Mouse (Mus musculus) ES-Bruce4 (cell line): ENCODE measurements around the gene Acad10.

Source experiments
- CTCF ChIP-seq: IDR thresholded peaks from one replicate; pipeline ENCODE4 v1.8.1; 2011; ENCODE audit warnings: low read depth, low read length
- EP300 ChIP-seq: IDR thresholded peaks from 2 replicates; pipeline ENCODE4 v1.6.1; 2011; ENCODE audit warnings: low read depth, low read length; ENCODE audit not compliant: insufficient read depth
- POLR2A ChIP-seq: IDR thresholded peaks from one replicate; pipeline ENCODE4 v1.8.1; 2011; ENCODE audit warnings: low read length; ENCODE audit not compliant: insufficient read depth

DNA sequence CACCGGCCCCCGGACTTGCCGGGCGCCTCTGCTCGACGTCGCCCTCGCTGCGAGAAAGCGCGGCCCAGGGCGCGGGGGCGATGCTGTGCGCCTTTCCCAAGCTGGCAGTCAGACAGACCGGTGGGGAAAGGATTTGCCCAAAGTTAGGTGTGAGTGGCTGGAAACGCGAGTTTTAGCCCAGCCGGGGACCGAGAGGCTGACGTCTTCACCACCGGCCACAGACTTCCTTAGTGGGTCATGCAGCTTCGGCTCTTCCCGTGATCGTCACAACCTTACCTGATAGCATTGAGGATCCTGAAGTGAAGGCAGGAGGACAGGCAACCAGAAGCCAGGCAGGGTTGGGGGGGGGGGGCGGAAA is 562 bp upstream of the Acad10 start:
- TF ChIP-seq CTCF (no peak), POLR2A (no peak), EP300 (no peak)
